Mouse (Mus musculus) erythroblast, embryonic 14.5 days (primary cell): ENCODE results near the gene Gm49721.
"Not testable (repeated sequence)": the region's sequence is repeated elsewhere in the genome, so short reads cannot be mapped to it uniquely, and the experiment has no call there.

Experiments used
- GATA1 ChIP-seq: IDR thresholded peaks from 2 replicates; pipeline ENCODE4 v1.6.1; 2012; ENCODE audit warnings: low read length, inconsistent platforms, mixed read lengths
- TAL1 ChIP-seq: IDR thresholded peaks from 3 replicates; pipeline ENCODE4 v1.6.1; 2012; ENCODE audit warnings: low read length, inconsistent platforms, mixed read lengths

- not testable (repeated sequence) for TF ChIP-seq GATA1, TAL1
Measured at GRCm38 (mm10) chr17:6947637-6947983, 31.1 kb upstream of the Gm49721 start.
